Mouse (Mus musculus): ENCODE results near the gene Npm1. TPM values are rescaled to one million over a fixed set of nuclear protein-coding genes. Genes with fewer than 3 reads are reported as not detected.

The Npm1 gene
- polyA plus RNA-seq, 1 experiment from 2014 or later: 1,037 TPM

GRCm38 (mm10) chr11:33151128-33151779 lies 11.8 kb downstream of the Npm1 start:
- WGBS: 78% methylated on average over 3 of the region's 3 CpGs

GRCm38 (mm10) chr11:33150364-33150763 lies 12.6 kb downstream of the Npm1 start:
- H3K9me3 ChIP-seq (ENCODE audit: control insufficient read depth, low read length): no peaks in the 10 kb centered on the region
- H3K27me3 ChIP-seq (ENCODE audit: control insufficient read depth, insufficient read depth, low read length): peaks cover 10% of the 10 kb centered on the region
- no peak overlapping the region for H3K4me3 ChIP-seq (ENCODE audit: low read depth, low read length)
- H3K36me3 ChIP-seq (ENCODE audit: control insufficient read depth, insufficient read depth, low read length): no peaks in the 10 kb centered on the region
- H3K4me1 ChIP-seq (ENCODE audit: control insufficient read depth, insufficient read depth, low read length): peaks cover 7% of the 10 kb centered on the region; the same call in 1 of the 2 replicates
- H3K9ac ChIP-seq (ENCODE audit: low read length): no peak overlapping the region
- no peak overlapping the region for H3K4me2 ChIP-seq (ENCODE audit: low read depth)
- H3K27ac ChIP-seq (ENCODE audit: low read depth, low read length): no peak overlapping the region
- DNase-seq (ENCODE audit: low spot score): no peak
- ATAC-seq (ENCODE audit: insufficient read depth, low FRiP score, low TSS enrichment): no peak

More at GRCm38 (mm10) chr11:33151128-33151779, 11.8 kb downstream of the Npm1 start:
- DNase-seq (ENCODE audit: low spot score): no peak
- Histone ChIP-seq H3K4me3 (ENCODE audit: low read depth, low read length) (no peak overlapping the region), H3K4me1 (ENCODE audit: control insufficient read depth, insufficient read depth, low read length) (0 out of 2 replicates have a peak, but pooled peaks cover 3% of the 10 kb centered on the region), H3K27me3 (ENCODE audit: control insufficient read depth, insufficient read depth, low read length) (peaks cover 5% of the 10 kb centered on the region; the same call in 1 of the 2 replicates), H3K27ac (ENCODE audit: low read depth, low read length) (no peak overlapping the region), H3K9me3 (ENCODE audit: control insufficient read depth, low read length) (no peaks in the 10 kb centered on the region), H3K36me3 (ENCODE audit: control insufficient read depth, insufficient read depth, low read length) (no peaks in the 10 kb centered on the region), H3K9ac (ENCODE audit: low read length) (no peak overlapping the region), H3K4me2 (ENCODE audit: low read depth) (no peak overlapping the region)
- ATAC-seq (ENCODE audit: insufficient read depth, low FRiP score, low TSS enrichment): no peak

- Histone ChIP-seq H3K4me2 (ENCODE audit: low read depth) (no peak overlapping the region), H3K4me3 (ENCODE audit: low read depth, low read length) (no peak overlapping the region), H3K36me3 (ENCODE audit: control insufficient read depth, insufficient read depth, low read length) (no peaks in the 10 kb centered on the region), H3K4me1 (ENCODE audit: control insufficient read depth, insufficient read depth, low read length) (peaks cover 7% of the 10 kb centered on the region; the same call in 1 of the 2 replicates), H3K27ac (ENCODE audit: low read depth, low read length) (no peak overlapping the region), H3K27me3 (ENCODE audit: control insufficient read depth, insufficient read depth, low read length) (peaks cover 17% of the 10 kb centered on the region), H3K9me3 (ENCODE audit: control insufficient read depth, low read length) (no peaks in the 10 kb centered on the region), H3K9ac (ENCODE audit: low read length) (no peak overlapping the region)
- DNase-seq (ENCODE audit: low spot score): no peak
- no peak for ATAC-seq (ENCODE audit: insufficient read depth, low FRiP score, low TSS enrichment)
Observed at GRCm38 (mm10) chr11:33149453-33149852, 13.6 kb downstream of the Npm1 start.

GRCm38 (mm10) chr11:33149088-33149436 lies 13.9 kb downstream of the Npm1 start:
- Histone ChIP-seq H3K27me3 (ENCODE audit: control insufficient read depth, insufficient read depth, low read length) (peaks cover 20% of the 10 kb centered on the region), H3K4me3 (ENCODE audit: low read depth, low read length) (no peak overlapping the region), H3K9me3 (ENCODE audit: control insufficient read depth, low read length) (no peaks in the 10 kb centered on the region), H3K9ac (ENCODE audit: low read length) (no peak overlapping the region), H3K4me1 (ENCODE audit: control insufficient read depth, insufficient read depth, low read length) (peaks cover 7% of the 10 kb centered on the region; the same call in 1 of the 2 replicates), H3K4me2 (ENCODE audit: low read depth) (no peak overlapping the region), H3K36me3 (ENCODE audit: control insufficient read depth, insufficient read depth, low read length) (no peaks in the 10 kb centered on the region), H3K27ac (ENCODE audit: low read depth, low read length) (no peak overlapping the region)
- ATAC-seq (ENCODE audit: insufficient read depth, low FRiP score, low TSS enrichment) (no peak), DNase-seq (ENCODE audit: low spot score) (no peak)
- WGBS: 38% methylated on average over 3 of the region's 3 CpGs

GRCm38 (mm10) chr11:33148338-33149087 lies 14.5 kb downstream of the Npm1 start:
- H3K9ac ChIP-seq (ENCODE audit: low read length): peak overlapping the region; percentile 55; the same call in 1 of the 2 replicates
- no peaks in the 10 kb centered on the region for H3K36me3 ChIP-seq (ENCODE audit: control insufficient read depth, insufficient read depth, low read length)
- no peaks in the 10 kb centered on the region for H3K9me3 ChIP-seq (ENCODE audit: control insufficient read depth, low read length)
- H3K27ac ChIP-seq (ENCODE audit: low read depth, low read length): peak overlapping the region; percentile 73
- peak; percentile 73 for ATAC-seq (ENCODE audit: insufficient read depth, low FRiP score, low TSS enrichment)
- H3K4me3 ChIP-seq (ENCODE audit: low read depth, low read length): peak overlapping the region; percentile 65
- H3K4me2 ChIP-seq (ENCODE audit: low read depth): peak overlapping the region; percentile 78
- WGBS: 6% methylated on average over 23 of the region's 23 CpGs
- H3K4me1 ChIP-seq (ENCODE audit: control insufficient read depth, insufficient read depth, low read length): peaks cover 7% of the 10 kb centered on the region; the same call in 1 of the 2 replicates
- peak; percentile 89 for DNase-seq (ENCODE audit: low spot score)
- H3K27me3 ChIP-seq (ENCODE audit: control insufficient read depth, insufficient read depth, low read length): peaks cover 20% of the 10 kb centered on the region

GRCm38 (mm10) chr11:33147572-33148337 lies 15.3 kb downstream of the Npm1 start:
- DNase-seq (ENCODE audit: low spot score) (peak; percentile 77), ATAC-seq (ENCODE audit: insufficient read depth, low FRiP score, low TSS enrichment) (peak; percentile 57)
- Histone ChIP-seq H3K4me3 (ENCODE audit: low read depth, low read length) (peak overlapping the region; percentile 65), H3K4me2 (ENCODE audit: low read depth) (peak overlapping the region; percentile 78), H3K9ac (ENCODE audit: low read length) (peak overlapping the region; percentile 55), H3K9me3 (ENCODE audit: control insufficient read depth, low read length) (no peaks in the 10 kb centered on the region), H3K36me3 (ENCODE audit: control insufficient read depth, insufficient read depth, low read length) (no peaks in the 10 kb centered on the region), H3K27me3 (ENCODE audit: control insufficient read depth, insufficient read depth, low read length) (peaks cover 20% of the 10 kb centered on the region), H3K4me1 (ENCODE audit: control insufficient read depth, insufficient read depth, low read length) (peaks cover 7% of the 10 kb centered on the region; the same call in 1 of the 2 replicates), H3K27ac (ENCODE audit: low read depth, low read length) (peak overlapping the region; percentile 73)
- WGBS: under 1% methylated on average over 58 of the region's 85 CpGs

- H3K9ac ChIP-seq (ENCODE audit: low read length): peak within 1 kb of the TSS; percentile 55
- no peaks in the 10 kb centered on the region for H3K36me3 ChIP-seq (ENCODE audit: control insufficient read depth, insufficient read depth, low read length)
- no peaks in the 10 kb centered on the region for H3K9me3 ChIP-seq (ENCODE audit: control insufficient read depth, low read length)
- ATAC-seq (ENCODE audit: insufficient read depth, low FRiP score, low TSS enrichment): peak; percentile 42
- peak within 1 kb of the TSS; percentile 73 for H3K27ac ChIP-seq (ENCODE audit: low read depth, low read length)
- peaks cover 20% of the 10 kb centered on the region for H3K27me3 ChIP-seq (ENCODE audit: control insufficient read depth, insufficient read depth, low read length)
- peaks cover 7% of the 10 kb centered on the region; the same call in 1 of the 2 replicates for H3K4me1 ChIP-seq (ENCODE audit: control insufficient read depth, insufficient read depth, low read length)
- under 1% methylated on average over 32 of the region's 53 CpGs for WGBS
- H3K4me2 ChIP-seq (ENCODE audit: low read depth): peak within 1 kb of the TSS; percentile 78
- DNase-seq (ENCODE audit: low spot score): peak; percentile 77
- peak within 1 kb of the TSS; percentile 65 for H3K4me3 ChIP-seq (ENCODE audit: low read depth, low read length)
Observed at GRCm38 (mm10) chr11:33147171-33147571, 15.8 kb downstream of the Npm1 start, which contains the start of gene Fgf18. Fgf18 (minus strand) TSS chr11:33147400.

GRCm38 (mm10) chr11:33146651-33147131 lies 16.3 kb downstream of the Npm1 start:
- H3K4me2 ChIP-seq (ENCODE audit: low read depth): peak overlapping the region; percentile 78
- peaks cover 7% of the 10 kb centered on the region; the same call in 1 of the 2 replicates for H3K4me1 ChIP-seq (ENCODE audit: control insufficient read depth, insufficient read depth, low read length)
- ATAC-seq (ENCODE audit: insufficient read depth, low FRiP score, low TSS enrichment): 0 out of 2 replicates have a peak, but pooled peaks have one; percentile 1
- no peak overlapping the region for H3K27ac ChIP-seq (ENCODE audit: low read depth, low read length)
- peak overlapping the region; percentile 65 for H3K4me3 ChIP-seq (ENCODE audit: low read depth, low read length)
- no peaks in the 10 kb centered on the region for H3K9me3 ChIP-seq (ENCODE audit: control insufficient read depth, low read length)
- peak overlapping the region; percentile 55 for H3K9ac ChIP-seq (ENCODE audit: low read length)
- peak; percentile 49 for DNase-seq (ENCODE audit: low spot score)
- peaks cover 20% of the 10 kb centered on the region for H3K27me3 ChIP-seq (ENCODE audit: control insufficient read depth, insufficient read depth, low read length)
- H3K36me3 ChIP-seq (ENCODE audit: control insufficient read depth, insufficient read depth, low read length): no peaks in the 10 kb centered on the region
- under 1% methylated on average over 30 of the region's 30 CpGs for WGBS
